Mouse (Mus musculus): ENCODE data around the gene Prune2.

DNA sequence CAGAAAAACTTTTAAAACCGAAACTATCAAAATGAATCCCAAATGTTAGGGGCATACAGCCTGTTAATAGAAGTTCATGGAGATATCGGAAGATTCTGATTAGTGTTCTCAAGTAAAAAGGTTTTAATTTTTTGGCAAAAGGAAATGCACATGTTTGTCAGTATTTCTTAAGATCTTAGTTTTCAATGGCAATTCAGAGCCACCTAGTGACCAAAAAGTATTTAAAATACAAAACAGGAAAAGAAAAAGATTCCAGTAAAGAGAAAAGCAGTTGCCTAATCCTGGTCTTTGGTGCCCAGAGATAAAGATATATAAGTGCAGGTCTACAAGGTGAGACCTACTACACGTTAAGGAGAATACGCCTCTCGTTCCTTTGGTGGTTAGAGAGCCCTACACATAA lies 115.3 kb downstream of the Prune2 start:
- TF ChIP-seq EP300 (IDR thresholded peaks at IDR 0.05; ENCODE audit: insufficient read depth, low read depth, low read length) = no peak
- no peak for TF ChIP-seq POLR2A (IDR thresholded peaks at IDR 0.05; ENCODE audit: insufficient read depth, low read depth, low read length)
- no peak for TF ChIP-seq CTCF (IDR thresholded peaks at IDR 0.05)
